Mouse (Mus musculus): Measurements from ENCODE around the gene Pdlim7.

Pdlim7 gene

GRCm38 (mm10) chr13:55523278-55523677 is 9.8 kb upstream of the Pdlim7 start:
- in situ Hi-C loops (cut with MboI; ENCODE audit: low sequenced_read_pairs), result loop anchor here (10.0 kb wide), 1 partner anchor 108 kb away; the partner anchor contains the start of gene Pfn3

- in situ Hi-C loops (cut with MboI; ENCODE audit: low sequenced_read_pairs), result loop anchor here (10.0 kb wide), 1 partner anchor 108 kb away; the partner anchor contains the start of gene Pfn3
Observed at GRCm38 (mm10) chr13:55522730-55523129, 9.3 kb upstream of the Pdlim7 start.

- in situ Hi-C loops (cut with MboI; ENCODE audit: low sequenced_read_pairs), result loop anchor here (10.0 kb wide), 1 partner anchor 105 kb away; the partner anchor contains the start of gene Pfn3
Observed at GRCm38 (mm10) chr13:55519606-55520005, 6.1 kb upstream of the Pdlim7 start.

- in situ Hi-C loops (cut with MboI; ENCODE audit: low sequenced_read_pairs), result no loop called here
Observed at GRCm38 (mm10) chr13:55516955-55517354, 3.5 kb upstream of the Pdlim7 start.

- in situ Hi-C loops (cut with MboI; ENCODE audit: low sequenced_read_pairs), result no loop called here
Observed at GRCm38 (mm10) chr13:55513828-55514227, 352 bp upstream of the Pdlim7 start.

GRCm38 (mm10) chr13:55512379-55513031 is 971 bp downstream of the Pdlim7 start:
- in situ Hi-C loops (cut with MboI; ENCODE audit: low sequenced_read_pairs), result no loop called here

- in situ Hi-C loops (cut with MboI; ENCODE audit: low sequenced_read_pairs), result no loop called here
Observed at GRCm38 (mm10) chr13:55511492-55511861, 2.0 kb downstream of the Pdlim7 start.

GRCm38 (mm10) chr13:55510668-55511491 is 2.6 kb downstream of the Pdlim7 start:
- in situ Hi-C loops (cut with MboI; ENCODE audit: low sequenced_read_pairs), result no loop called here

GRCm38 (mm10) chr13:55510332-55510667 is 3.2 kb downstream of the Pdlim7 start:
- in situ Hi-C loops (cut with MboI; ENCODE audit: low sequenced_read_pairs), result no loop called here

- in situ Hi-C loops (cut with MboI; ENCODE audit: low sequenced_read_pairs), result no loop called here
Observed at GRCm38 (mm10) chr13:55508531-55508930, 4.9 kb downstream of the Pdlim7 start.

GRCm38 (mm10) chr13:55507877-55508276 is 5.6 kb downstream of the Pdlim7 start:
- in situ Hi-C loops (cut with MboI; ENCODE audit: low sequenced_read_pairs), result no loop called here

- in situ Hi-C loops (cut with MboI; ENCODE audit: low sequenced_read_pairs), result no loop called here
Observed at GRCm38 (mm10) chr13:55506697-55507096, 6.8 kb downstream of the Pdlim7 start.

- in situ Hi-C loops (cut with MboI; ENCODE audit: low sequenced_read_pairs), result no loop called here
Observed at GRCm38 (mm10) chr13:55505810-55506209, 7.7 kb downstream of the Pdlim7 start.

- in situ Hi-C loops (cut with MboI; ENCODE audit: low sequenced_read_pairs), result no loop called here
Observed at GRCm38 (mm10) chr13:55504390-55504789, 9.1 kb downstream of the Pdlim7 start.

GRCm38 (mm10) chr13:55502405-55502804 is 11.1 kb downstream of the Pdlim7 start:
- in situ Hi-C loops (cut with MboI; ENCODE audit: low sequenced_read_pairs), result no loop called here

GRCm38 (mm10) chr13:55500575-55500974 is 12.9 kb downstream of the Pdlim7 start:
- in situ Hi-C loops (cut with MboI; ENCODE audit: low sequenced_read_pairs), result no loop called here

GRCm38 (mm10) chr13:55498906-55499305 is 14.6 kb downstream of the Pdlim7 start:
- in situ Hi-C loops (cut with MboI; ENCODE audit: low sequenced_read_pairs), result no loop called here

- in situ Hi-C loops (cut with MboI; ENCODE audit: low sequenced_read_pairs), result no loop called here
Observed at GRCm38 (mm10) chr13:55496661-55497060, 16.8 kb downstream of the Pdlim7 start.

GRCm38 (mm10) chr13:55495702-55496101 is 17.8 kb downstream of the Pdlim7 start:
- in situ Hi-C loops (cut with MboI; ENCODE audit: low sequenced_read_pairs), result no loop called here

GRCm38 (mm10) chr13:55494883-55495621 is 18.4 kb downstream of the Pdlim7 start:
- in situ Hi-C loops (cut with MboI; ENCODE audit: low sequenced_read_pairs), result no loop called here

- in situ Hi-C loops (cut with MboI; ENCODE audit: low sequenced_read_pairs), result no loop called here
Observed at GRCm38 (mm10) chr13:55494257-55494656, 19.2 kb downstream of the Pdlim7 start.
